26 mouse cellular contexts compared by ENCODE assay signal in the genomic region with DNA sequence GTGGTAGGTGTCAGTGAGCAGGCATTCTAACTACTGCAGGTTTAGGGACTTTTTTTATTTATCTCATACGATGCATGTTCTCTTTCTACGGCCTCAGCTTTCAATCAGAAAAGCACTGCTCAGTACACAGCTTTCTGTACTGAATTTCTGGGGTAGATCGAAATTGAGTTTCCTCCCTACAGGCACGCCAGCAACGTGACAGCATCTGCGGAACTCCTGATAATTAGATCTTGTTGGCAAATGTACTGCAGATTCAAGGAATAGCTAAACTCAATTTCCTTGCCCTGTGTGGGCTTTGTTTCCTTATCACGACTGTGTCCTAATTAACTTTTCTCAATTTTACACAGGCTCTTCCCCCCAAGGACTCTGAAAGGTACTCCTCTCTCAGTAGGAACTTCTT.
A peak's percentile ranks its signal among the peaks of the same experiment; 100 is the strongest.
DNase-seq lines count a peak whose midpoint lies in the region; ATAC-seq and TF ChIP-seq lines count a peak whose summit lies in the region.
"Had no signal": no experiment of that assay in that cellular context is flagged by ENCODE, and none has a peak within 500 bp of the region (broad histone marks: within the 10 kb centered on the region; RNA-seq: fewer than 3 reads in every experiment).

No protein-coding gene starts in this region.

- 71% methylated on average over 7 of the region's 7 CpGs for WGBS in hindbrain, embryonic 14.5 days
- 82% methylated on average over 7 of the region's 7 CpGs for WGBS in hindbrain, embryonic 12.5 days
- 68% methylated on average over 7 of the region's 7 CpGs for WGBS in midbrain, postnatal 0 days
- 74% methylated on average over 7 of the region's 7 CpGs for whole genome bisulfite sequencing in midbrain, embryonic 15.5 days
- WGBS in hindbrain, postnatal 0 days, result 65% methylated on average over 7 of the region's 7 CpGs

- ATAC-seq in hindbrain, embryonic 14.5 days (ENCODE audit: low FRiP score), result peak; percentile 59; the same call in 1 of the 2 replicates
- no peak for ATAC-seq in hindbrain, embryonic 12.5 days (ENCODE audit: low FRiP score)
- ATAC-seq in midbrain, postnatal 0 days (ENCODE audit: low FRiP score), result no peak
- ATAC-seq in midbrain, embryonic 15.5 days (replicated peaks), result no peak; the same call in 1 of the 2 replicates
- peak; percentile 55; the same call in 1 of the 2 replicates for ATAC-seq in hindbrain, postnatal 0 days
- ATAC-seq: CD4-positive, CD25-positive, alpha-beta regulatory T cell, adult 4 months; forebrain, embryonic 14.5 days; forebrain, postnatal 0 days; intestine, embryonic 15.5 days; Patski had no signal

- no peak overlapping the region for H3K4me2 ChIP-seq in hindbrain, embryonic 14.5 days (replicated peaks)
- H3K4me2 ChIP-seq in hindbrain, embryonic 12.5 days (replicated peaks), result no peak overlapping the region
- no peak overlapping the region for H3K4me2 ChIP-seq in midbrain, postnatal 0 days (ENCODE audit: low read depth, low read length, poor library complexity, severe bottlenecking)
- H3K4me2 ChIP-seq in midbrain, embryonic 15.5 days, result no peak overlapping the region
- H3K4me2 ChIP-seq in hindbrain, postnatal 0 days (ENCODE audit: low read depth, low read length), result no peak overlapping the region
- H3K4me2 ChIP-seq: embryonic facial prominence, embryonic 12.5 days; embryonic facial prominence, embryonic 15.5 days; heart, embryonic 13.5 days; intestine, embryonic 15.5 days had no signal

- no peak overlapping the region for H3K9ac ChIP-seq in hindbrain, embryonic 14.5 days
- no peak overlapping the region for H3K9ac ChIP-seq in hindbrain, embryonic 12.5 days
- no peak overlapping the region for H3K9ac ChIP-seq in midbrain, postnatal 0 days (replicated peaks; ENCODE audit: low read length, poor library complexity, severe bottlenecking)
- no peak overlapping the region for H3K9ac ChIP-seq in midbrain, embryonic 15.5 days
- no peak overlapping the region for H3K9ac ChIP-seq in hindbrain, postnatal 0 days (replicated peaks; ENCODE audit: low read length)
- H3K9ac ChIP-seq: embryonic facial prominence, embryonic 12.5 days; embryonic facial prominence, embryonic 15.5 days; forebrain, postnatal 0 days; heart, embryonic 13.5 days; intestine, embryonic 15.5 days had no signal

- H3K36me3 ChIP-seq in hindbrain, embryonic 14.5 days (replicated peaks; ENCODE audit: control insufficient read depth, insufficient read depth), result no peaks in the 10 kb centered on the region
- no peaks in the 10 kb centered on the region for H3K36me3 ChIP-seq in hindbrain, embryonic 12.5 days
- no peaks in the 10 kb centered on the region for H3K36me3 ChIP-seq in midbrain, postnatal 0 days (ENCODE audit: insufficient read depth, low read length)
- no peaks in the 10 kb centered on the region for H3K36me3 ChIP-seq in midbrain, embryonic 15.5 days (replicated peaks)
- H3K36me3 ChIP-seq in hindbrain, postnatal 0 days (ENCODE audit: insufficient read depth, low read length), result no peaks in the 10 kb centered on the region
- H3K36me3 ChIP-seq: embryonic facial prominence, embryonic 12.5 days; embryonic facial prominence, embryonic 15.5 days; heart, embryonic 13.5 days; intestine, embryonic 15.5 days had no signal

- H3K4me3 ChIP-seq in hindbrain, embryonic 14.5 days (replicated peaks; ENCODE audit: low read length), result no peak overlapping the region
- no peak overlapping the region for H3K4me3 ChIP-seq in hindbrain, embryonic 12.5 days
- no peak overlapping the region for H3K4me3 ChIP-seq in midbrain, postnatal 0 days (ENCODE audit: low read depth, low read length)
- H3K4me3 ChIP-seq in midbrain, embryonic 15.5 days, result no peak overlapping the region
- no peak overlapping the region for H3K4me3 ChIP-seq in hindbrain, postnatal 0 days (ENCODE audit: low read length)
- H3K4me3 ChIP-seq: embryonic facial prominence, embryonic 12.5 days; embryonic facial prominence, embryonic 15.5 days; gastrocnemius, adult 2 months; heart, embryonic 13.5 days; intestine, embryonic 15.5 days had no signal

- no peak for TF ChIP-seq CTCF in midbrain, postnatal 0 days (IDR thresholded peaks at IDR 0.05)
- no peak for TF ChIP-seq CTCF in brain, embryonic 14.5 days (IDR thresholded peaks at IDR 0.05; ENCODE audit: borderline replicate concordance, extremely low read depth, insufficient read depth, insufficient read length)
- TF ChIP-seq CTCF in hindbrain, postnatal 0 days (IDR thresholded peaks at IDR 0.05; ENCODE audit: low read depth), result no peak

- no peaks in the 10 kb centered on the region for H3K4me1 ChIP-seq in hindbrain, embryonic 14.5 days (replicated peaks; ENCODE audit: control insufficient read depth, insufficient read depth, low read length)
- no peaks in the 10 kb centered on the region for H3K4me1 ChIP-seq in hindbrain, embryonic 12.5 days
- no peaks in the 10 kb centered on the region for H3K4me1 ChIP-seq in midbrain, postnatal 0 days (ENCODE audit: insufficient read depth, low read length)
- H3K4me1 ChIP-seq in midbrain, embryonic 15.5 days, result no peaks in the 10 kb centered on the region
- H3K4me1 ChIP-seq in hindbrain, postnatal 0 days (ENCODE audit: insufficient read depth, low read length), result no peaks in the 10 kb centered on the region
- H3K4me1 ChIP-seq: embryonic facial prominence, embryonic 12.5 days; intestine, embryonic 15.5 days had no signal

- DNase-seq in hindbrain, embryonic 14.5 days (ENCODE audit: low spot score), result peak; percentile 36
- peak; percentile 30 for DNase-seq in midbrain, postnatal 0 days (ENCODE audit: low spot score)
- peak; percentile 46 for DNase-seq in brain, embryonic 14.5 days (ENCODE audit: low read depth)
- DNase-seq in hindbrain, postnatal 0 days (ENCODE audit: low spot score), result peak; percentile 34
- DNase-seq in right cerebral cortex, postnatal 4 days, result no peak
- DNase-seq: adrenal gland, postnatal 10 days; adrenal gland, postnatal 36 days; cerebellum, adult 11 months; cerebellum, adult 9-11 months; cerebellum, postnatal 25 days; forebrain, postnatal 0 days; gastrocnemius, adult 2 months; gastrocnemius, postnatal 14 days; heart, adult 18-20 months; heart, postnatal 14 days; heart, postnatal 4 days; kidney, adult 11 months had no signal

- H3K27ac ChIP-seq in hindbrain, embryonic 14.5 days, result peak overlapping the region; percentile 54; the same call in 1 of the 2 replicates
- H3K27ac ChIP-seq in hindbrain, embryonic 12.5 days, result no peak overlapping the region
- H3K27ac ChIP-seq in midbrain, postnatal 0 days (ENCODE audit: low read depth, low read length), result no peak overlapping the region
- H3K27ac ChIP-seq in midbrain, embryonic 15.5 days, result no peak overlapping the region
- H3K27ac ChIP-seq in hindbrain, postnatal 0 days, result no peak overlapping the region
- H3K27ac ChIP-seq: embryonic facial prominence, embryonic 12.5 days; embryonic facial prominence, embryonic 15.5 days; gastrocnemius, adult 2 months; heart, embryonic 13.5 days; intestine, embryonic 15.5 days had no signal

- H3K9me3 ChIP-seq in hindbrain, embryonic 14.5 days (ENCODE audit: control insufficient read depth, low read length), result no peaks in the 10 kb centered on the region
- H3K9me3 ChIP-seq in hindbrain, embryonic 12.5 days (replicated peaks), result no peaks in the 10 kb centered on the region
- H3K9me3 ChIP-seq in midbrain, postnatal 0 days (ENCODE audit: low read length), result no peaks in the 10 kb centered on the region
- no peaks in the 10 kb centered on the region for H3K9me3 ChIP-seq in midbrain, embryonic 15.5 days
- no peaks in the 10 kb centered on the region for H3K9me3 ChIP-seq in hindbrain, postnatal 0 days (ENCODE audit: low read length)
- H3K9me3 ChIP-seq: embryonic facial prominence, embryonic 12.5 days; embryonic facial prominence, embryonic 15.5 days; heart, embryonic 13.5 days; intestine, embryonic 15.5 days had no signal

- no peak for TF ChIP-seq POLR2A in brain, embryonic 14.5 days (IDR thresholded peaks at IDR 0.05; ENCODE audit: borderline replicate concordance, extremely low read depth, insufficient read depth, insufficient read length, poor library complexity, severe bottlenecking)

- no peaks in the 10 kb centered on the region for H3K27me3 ChIP-seq in hindbrain, embryonic 14.5 days (ENCODE audit: control insufficient read depth, insufficient read depth, low read length)
- H3K27me3 ChIP-seq in hindbrain, embryonic 12.5 days, result no peaks in the 10 kb centered on the region
- no peaks in the 10 kb centered on the region for H3K27me3 ChIP-seq in midbrain, postnatal 0 days (ENCODE audit: insufficient read depth, low read length)
- H3K27me3 ChIP-seq in midbrain, embryonic 15.5 days (replicated peaks), result no peaks in the 10 kb centered on the region
- no peaks in the 10 kb centered on the region for H3K27me3 ChIP-seq in hindbrain, postnatal 0 days (ENCODE audit: insufficient read depth, low read length)
- H3K27me3 ChIP-seq: embryonic facial prominence, embryonic 12.5 days; embryonic facial prominence, embryonic 15.5 days; heart, embryonic 13.5 days; intestine, embryonic 15.5 days had no signal

Comparison
In these comparisons a context has a peak if more than half of its experiments do, and no peak if none do; other contexts are left out.
1. ATAC-seq: peak in hindbrain, embryonic 14.5 days (single experiment) and hindbrain, postnatal 0 days (single experiment); none in hindbrain, embryonic 12.5 days (single experiment), midbrain, postnatal 0 days (single experiment) and midbrain, embryonic 15.5 days (single experiment).